8 mouse cellular contexts compared by ENCODE assay signal in the genomic region with DNA sequence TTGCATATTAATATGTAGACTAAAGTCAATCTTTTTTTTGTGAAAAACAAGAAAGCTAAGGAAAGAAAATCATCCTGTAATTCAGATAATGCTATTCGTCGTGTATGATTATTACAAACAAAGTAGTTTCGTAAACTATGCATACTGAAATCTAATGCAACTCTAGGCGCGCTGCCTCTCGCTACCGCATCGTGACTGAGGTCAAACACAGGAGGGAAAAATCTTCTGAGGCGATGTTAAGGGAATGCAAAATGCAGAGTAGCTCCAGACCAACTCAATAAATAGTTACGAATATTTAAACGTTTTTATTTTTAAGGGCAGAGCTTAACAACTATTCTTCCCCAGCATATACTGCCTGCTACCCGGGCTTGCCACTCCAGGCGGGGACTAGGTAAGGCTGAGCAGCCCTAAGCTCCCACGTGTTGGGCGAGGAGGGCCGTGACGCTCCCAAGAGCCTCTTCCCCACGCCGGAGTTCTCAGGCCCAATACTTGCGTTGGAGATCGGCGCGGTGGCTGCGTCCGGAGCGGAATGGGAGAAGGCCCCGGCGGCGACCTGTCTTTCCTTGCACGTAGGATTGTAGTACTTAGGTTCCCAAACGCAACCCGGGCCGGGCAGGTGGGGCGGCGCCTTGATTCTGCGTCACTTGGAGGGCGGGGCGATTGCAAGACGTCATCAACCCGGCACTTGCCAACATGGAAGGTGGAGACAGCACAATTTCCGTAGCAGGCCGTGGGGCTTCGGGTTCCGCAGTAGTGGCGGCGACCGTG. TPM values are rescaled to one million over a fixed set of nuclear protein-coding genes. Genes with fewer than 3 reads are reported as not detected.
DNase-seq lines count a peak whose midpoint lies in the region; ATAC-seq and TF ChIP-seq lines count a peak whose summit lies in the region.

Dus4l (minus strand) TSS at position 630 of the 768 bp plus-strand sequence.
Cog5 (plus strand) TSS at position 673 of the 768 bp plus-strand sequence.

- H3K27me3 ChIP-seq in C2C12 (ENCODE audit: control insufficient read depth, insufficient read depth, insufficient read length): no peaks in the 10 kb centered on the region
- H3K27me3 ChIP-seq in erythroblast, embryonic 14.5 days (ENCODE audit: control insufficient read depth): no peaks in the 10 kb centered on the region
- H3K27me3 ChIP-seq in heart, embryonic 12.5 days (replicated peaks): no peaks in the 10 kb centered on the region
- H3K27me3 ChIP-seq in liver, embryonic 12.5 days (replicated peaks): no peaks in the 10 kb centered on the region
- no peaks in the 10 kb centered on the region for H3K27me3 ChIP-seq in stomach, embryonic 15.5 days (replicated peaks)

- peak; percentile 97 for DNase-seq in brain, embryonic 14.5 days (ENCODE audit: low read depth)
- peak; percentile 96 for DNase-seq in kidney, postnatal 10 days
- peak; percentile 96 for DNase-seq in natural killer cell, adult 2 months (ENCODE audit: low spot score in 2 of 2)

- peak; percentile 25; the same call in 1 of the 2 replicates for TF ChIP-seq POLR2A in brain, embryonic 14.5 days (IDR thresholded peaks at IDR 0.05; ENCODE audit: borderline replicate concordance, extremely low read depth, insufficient read depth, insufficient read length, poor library complexity, severe bottlenecking)

- peaks cover 15% of the 10 kb centered on the region for H3K79me2 ChIP-seq in C2C12 (ENCODE audit: control insufficient read depth, insufficient read depth)

- peak within 1 kb of the TSS; percentile 91 for H3ac ChIP-seq in C2C12 (ENCODE audit: control insufficient read depth, insufficient read length, low read depth)

- no peaks in the 10 kb centered on the region for H3K79me3 ChIP-seq in C2C12 (ENCODE audit: low read depth)

- H3K36me3 ChIP-seq in C2C12 (ENCODE audit: control insufficient read depth, insufficient read depth): peaks cover 9% of the 10 kb centered on the region
- H3K36me3 ChIP-seq in erythroblast, embryonic 14.5 days (ENCODE audit: control insufficient read depth): peaks cover 7% of the 10 kb centered on the region
- H3K36me3 ChIP-seq in heart, embryonic 12.5 days: no peaks in the 10 kb centered on the region; the same call in 1 of the 2 replicates
- peaks cover 4% of the 10 kb centered on the region; the same call in 1 of the 2 replicates for H3K36me3 ChIP-seq in liver, embryonic 12.5 days
- no peaks in the 10 kb centered on the region for H3K36me3 ChIP-seq in stomach, embryonic 15.5 days

- H3K9ac ChIP-seq in heart, embryonic 12.5 days: peak within 1 kb of the TSS; percentile 86
- peak within 1 kb of the TSS; percentile 83 for H3K9ac ChIP-seq in liver, embryonic 12.5 days
- H3K9ac ChIP-seq in stomach, embryonic 15.5 days: peak within 1 kb of the TSS; percentile 68

- TF ChIP-seq CTCF in C2C12 (IDR thresholded peaks at IDR 0.05; ENCODE audit: control insufficient read depth, insufficient read depth, insufficient read length): no peak
- no peak for TF ChIP-seq CTCF in brain, embryonic 14.5 days (IDR thresholded peaks at IDR 0.05; ENCODE audit: borderline replicate concordance, extremely low read depth, insufficient read depth, insufficient read length)

- H3K4me3 ChIP-seq in C2C12 (ENCODE audit: insufficient read depth, poor library complexity, severe bottlenecking): peak within 1 kb of the TSS; percentile 82
- H3K4me3 ChIP-seq in erythroblast, embryonic 14.5 days (replicated peaks): peak within 1 kb of the TSS; percentile 73
- H3K4me3 ChIP-seq in heart, embryonic 12.5 days: peak within 1 kb of the TSS; percentile 93
- H3K4me3 ChIP-seq in liver, embryonic 12.5 days: peak within 1 kb of the TSS; percentile 91
- peak within 1 kb of the TSS; percentile 81 for H3K4me3 ChIP-seq in stomach, embryonic 15.5 days (replicated peaks)

- peak within 1 kb of the TSS; percentile 68 for H3K4me2 ChIP-seq in heart, embryonic 12.5 days
- peak within 1 kb of the TSS; percentile 79 for H3K4me2 ChIP-seq in liver, embryonic 12.5 days
- peak within 1 kb of the TSS; percentile 73 for H3K4me2 ChIP-seq in stomach, embryonic 15.5 days

- peak within 1 kb of the TSS; percentile 83 for H3K27ac ChIP-seq in heart, embryonic 12.5 days (ENCODE audit: poor library complexity, severe bottlenecking)
- peak within 1 kb of the TSS; percentile 79 for H3K27ac ChIP-seq in liver, embryonic 12.5 days
- peak within 1 kb of the TSS; percentile 91 for H3K27ac ChIP-seq in stomach, embryonic 15.5 days

- under 1% methylated on average over 47 of the region's 47 CpGs for WGBS in heart, embryonic 12.5 days
- under 1% methylated on average over 47 of the region's 47 CpGs for WGBS in liver, embryonic 12.5 days (ENCODE audit: insufficient replicate concordance)
- under 1% methylated on average over 47 of the region's 47 CpGs for WGBS in stomach, embryonic 15.5 days

- peak; percentile 95 for ATAC-seq in heart, embryonic 12.5 days (ENCODE audit: insufficient number of reproducible peaks, low FRiP score)
- peak; percentile 94 for ATAC-seq in liver, embryonic 12.5 days
- peak; percentile 96 for ATAC-seq in stomach, embryonic 15.5 days (ENCODE audit: insufficient read depth, low FRiP score, low read depth)

- H3K9me3 ChIP-seq in erythroblast, embryonic 14.5 days (ENCODE audit: control insufficient read depth, low read length): no peaks in the 10 kb centered on the region
- no peaks in the 10 kb centered on the region for H3K9me3 ChIP-seq in heart, embryonic 12.5 days (replicated peaks)
- H3K9me3 ChIP-seq in liver, embryonic 12.5 days (replicated peaks): no peaks in the 10 kb centered on the region
- H3K9me3 ChIP-seq in stomach, embryonic 15.5 days: no peaks in the 10 kb centered on the region

- peaks cover 22% of the 10 kb centered on the region for H3K4me1 ChIP-seq in erythroblast, embryonic 14.5 days (ENCODE audit: control insufficient read depth)
- peaks cover 6% of the 10 kb centered on the region for H3K4me1 ChIP-seq in heart, embryonic 12.5 days (replicated peaks)
- peaks cover 10% of the 10 kb centered on the region for H3K4me1 ChIP-seq in liver, embryonic 12.5 days
- peaks cover 3% of the 10 kb centered on the region; the same call in 1 of the 2 replicates for H3K4me1 ChIP-seq in stomach, embryonic 15.5 days

TF ChIP-seq in C2C12, 6 proteins besides CTCF, POLR2A, EP300 and RAD21:
- TF ChIP-seq FOSL1 (IDR thresholded peaks at IDR 0.05; ENCODE audit: insufficient read depth, low read length, poor library complexity, severe bottlenecking) (no peak), MAX (IDR thresholded peaks at IDR 0.05) (peak; percentile 82), USF1 (IDR thresholded peaks at IDR 0.05; ENCODE audit: low read depth) (no peak), CEBPB (IDR thresholded peaks at IDR 0.05; ENCODE audit: low read depth) (no peak)
TF ChIP-seq in C2C12: peak in this region for 1.

RNA-seq across cellular contexts. Expression of gene Dus4l, which starts in this region (rescaled TPM):
- 4.1 TPM for polyA plus RNA-seq in C2C12 (2012; fragmentation: generic; extraction: Trizol)
- 7.5 and 9.8 TPM in 2 replicates for polyA plus RNA-seq in brain, embryonic 14.5 days (2012; rRNA removed)
- 0.29 TPM in 1 of 2 replicates, not detected in the other for polyA plus RNA-seq in erythroblast, embryonic 14.5 days (2012)
- polyA plus RNA-seq in heart, embryonic 12.5 days (2016; fragmentation: Nextera tagmentation; extraction: Ambion mirVana): 7.2 and 7.9 TPM in 2 replicates
- polyA plus RNA-seq in liver, embryonic 12.5 days (2016; fragmentation: Nextera tagmentation; extraction: Ambion mirVana): 6.1 and 6.7 TPM in 2 replicates
- 10.0 and 12.1 TPM in 2 replicates for polyA plus RNA-seq in stomach, embryonic 15.5 days (2015; fragmentation: Nextera tagmentation; extraction: Ambion mirVana)

RNA-seq across cellular contexts. Expression of gene Cog5, which starts in this region (rescaled TPM):
- 8.2 TPM for polyA plus RNA-seq in C2C12 (2012; fragmentation: generic; extraction: Trizol)
- 32.9 and 36.2 TPM in 2 replicates for polyA plus RNA-seq in brain, embryonic 14.5 days (2012; rRNA removed)
- 0.03 and 0.07 TPM in 2 replicates for polyA plus RNA-seq in erythroblast, embryonic 14.5 days (2012)
- polyA plus RNA-seq in heart, embryonic 12.5 days (2016; fragmentation: Nextera tagmentation; extraction: Ambion mirVana): 33.5 and 34.2 TPM in 2 replicates
- polyA plus RNA-seq in liver, embryonic 12.5 days (2016; fragmentation: Nextera tagmentation; extraction: Ambion mirVana): 12.7 and 13.3 TPM in 2 replicates
- 29.7 and 30.2 TPM in 2 replicates for polyA plus RNA-seq in stomach, embryonic 15.5 days (2015; fragmentation: Nextera tagmentation; extraction: Ambion mirVana)

Comparison
In these comparisons a context has a peak if more than half of its experiments do, and no peak if none do; other contexts are left out.
1. Peak in every context shown above with its lines: DNase-seq, ATAC-seq, H3K4me3 ChIP-seq and H3K27ac ChIP-seq.